Mouse (Mus musculus) CH12.LX (cell line): ENCODE data around the gene Sf3a1. TPM values are rescaled to one million over a fixed set of nuclear protein-coding genes. Genes with fewer than 3 reads are reported as not detected.

Experiments used
- DNase-seq: peaks from one replicate; pipeline ENCODE4 v3.0.0-alpha.2; 2013; ENCODE audit errors: extremely low read depth
- H3K27ac ChIP-seq: 2 replicates; pipeline ENCODE4 v1.5.1; 2012; ENCODE audit warnings: low read depth, mild to moderate bottlenecking, control low read depth, moderate library complexity; ENCODE audit not compliant: insufficient read depth
- H3K27me3 ChIP-seq: replicated peaks from 2 replicates; pipeline ENCODE3; 2012; ENCODE audit warnings: inconsistent platforms
- H3K36me3 ChIP-seq, 2 experiments: replicated peaks in 1 of 2; 2 replicates each; pipeline versions ENCODE3 to v1.6.1; 2012; ENCODE audit warnings: inconsistent platforms in 1 of 2, low read length in 1 of 2, mild to moderate bottlenecking in 1 of 2, mixed read lengths in 1 of 2, moderate library complexity in 1 of 2; ENCODE audit not compliant: control insufficient read depth in 1 of 2, insufficient read depth in 1 of 2
- H3K4me1 ChIP-seq, 2 experiments: 2 replicates each; pipeline ENCODE4 v1.6.1; 2012; ENCODE audit warnings: inconsistent platforms in 1 of 2, moderate library complexity in 1 of 2; ENCODE audit not compliant: insufficient read depth in 2 of 2, control insufficient read depth in 1 of 2
- H3K4me2 ChIP-seq: 2 replicates; pipeline ENCODE4 v1.6.1; 2012; ENCODE audit warnings: low read depth, mild to moderate bottlenecking, control low read depth; ENCODE audit not compliant: poor library complexity, insufficient read depth, severe bottlenecking
- H3K4me3 ChIP-seq, 3 experiments: fragments of 150-350 bp in 1 of 3; sonication (generic) in 1 of 3; replicated peaks in 1 of 3; 2 replicates each; pipeline versions ENCODE3 to v1.5.1; 2011 to 2012; ENCODE audit warnings: low read depth in 2 of 3, low read length in 2 of 3, mild to moderate bottlenecking in 2 of 3, moderate library complexity in 2 of 3, control low read depth in 1 of 3, improper control_type of control experiment in 1 of 3, inconsistent platforms in 1 of 3, mixed read lengths in 1 of 3; ENCODE audit not compliant: poor library complexity in 1 of 3
- H3K79me2 ChIP-seq: replicated peaks from 2 replicates; pipeline ENCODE4 v1.6.1; 2012; ENCODE audit warnings: mild to moderate bottlenecking, moderate library complexity; ENCODE audit not compliant: control insufficient read depth, poor library complexity, insufficient read depth, severe bottlenecking; ENCODE audit errors: extremely low read depth
- H3K9ac ChIP-seq: 2 replicates; pipeline ENCODE4 v1.6.1; 2012; ENCODE audit warnings: low read depth, mild to moderate bottlenecking, control low read depth, moderate library complexity; ENCODE audit not compliant: insufficient read depth
- H3K9me3 ChIP-seq: replicated peaks from 2 replicates; pipeline ENCODE3; 2012; ENCODE audit warnings: low read length, inconsistent platforms, mixed read lengths
- BHLHE40 ChIP-seq: IDR thresholded peaks from 2 replicates; pipeline ENCODE4 v1.6.1; 2011; ENCODE audit warnings: mild to moderate bottlenecking, low read depth, low read length, improper control_type of control experiment
- CHD2 ChIP-seq: IDR thresholded peaks from 2 replicates; pipeline ENCODE4 v1.6.1; 2011; ENCODE audit warnings: low read length, improper control_type of control experiment
- IRF4 ChIP-seq: IDR thresholded peaks from 2 replicates; pipeline ENCODE4 v1.6.1; 2014; ENCODE audit warnings: low read depth, mild to moderate bottlenecking, inconsistent platforms, low read length, improper control_type of control experiment
- JUN ChIP-seq: IDR thresholded peaks from 2 replicates; pipeline ENCODE4 v1.6.1; 2011; ENCODE audit warnings: low read depth, mild to moderate bottlenecking, low read length, improper control_type of control experiment, moderate library complexity; ENCODE audit not compliant: insufficient read depth
- JUND ChIP-seq: conservative IDR thresholded peaks from 2 replicates; pipeline ENCODE4 v1.6.1; 2011; ENCODE audit warnings: low read depth, low read length, improper control_type of control experiment
- MAFK ChIP-seq: IDR thresholded peaks from 2 replicates; pipeline ENCODE4 v1.6.1; 2011; ENCODE audit warnings: low read length, improper control_type of control experiment; ENCODE audit not compliant: insufficient replicate concordance
- MAX ChIP-seq: IDR thresholded peaks from 2 replicates; pipeline ENCODE4 v1.6.1; 2011; ENCODE audit warnings: low read length, improper control_type of control experiment
- MAZ ChIP-seq: IDR thresholded peaks from 2 replicates; pipeline ENCODE4 v1.6.1; 2012; ENCODE audit warnings: low read depth, mild to moderate bottlenecking, inconsistent platforms, low read length, improper control_type of control experiment, moderate library complexity
- MXI1 ChIP-seq: IDR thresholded peaks from 2 replicates; pipeline ENCODE4 v1.6.1; 2011; ENCODE audit warnings: mild to moderate bottlenecking, low read depth, low read length, improper control_type of control experiment
- MYC ChIP-seq: IDR thresholded peaks from 2 replicates; pipeline ENCODE4 v1.6.1; 2011; ENCODE audit warnings: low read depth, mild to moderate bottlenecking, improper control_type of control experiment, low read length
- NELFE ChIP-seq: IDR thresholded peaks from 2 replicates; pipeline ENCODE4 v1.6.1; 2011; ENCODE audit warnings: low read depth, low read length, improper control_type of control experiment
- NRF1 ChIP-seq: IDR thresholded peaks from 2 replicates; pipeline ENCODE4 v1.6.1; 2014; ENCODE audit warnings: low read depth, mild to moderate bottlenecking, inconsistent platforms, low read length, improper control_type of control experiment, moderate library complexity
- PAX5 ChIP-seq: IDR thresholded peaks from 2 replicates; pipeline ENCODE4 v1.6.1; 2012; ENCODE audit warnings: low read length, inconsistent platforms, mixed read lengths
- RCOR1 ChIP-seq: conservative IDR thresholded peaks from 2 replicates; pipeline ENCODE4 v1.6.1; 2012; ENCODE audit warnings: low read depth, mild to moderate bottlenecking, inconsistent platforms, low read length, improper control_type of control experiment
- TCF12 ChIP-seq: IDR thresholded peaks from 2 replicates; pipeline ENCODE4 v1.6.1; 2014; ENCODE audit warnings: low read depth, mild to moderate bottlenecking, inconsistent platforms, low read length, improper control_type of control experiment
- USF1 ChIP-seq: IDR thresholded peaks from 2 replicates; pipeline ENCODE4 v1.6.1; 2014; ENCODE audit warnings: low read depth, mild to moderate bottlenecking, inconsistent platforms, low read length, improper control_type of control experiment
- USF2 ChIP-seq: conservative IDR thresholded peaks from 2 replicates; pipeline ENCODE4 v1.6.1; 2011; ENCODE audit warnings: low read depth, low read length, improper control_type of control experiment
- ZC3H11A ChIP-seq: IDR thresholded peaks from 2 replicates; pipeline ENCODE4 v1.6.1; 2012; ENCODE audit warnings: low read depth, mild to moderate bottlenecking, inconsistent platforms, low read length, improper control_type of control experiment
- ZMIZ1 ChIP-seq: IDR thresholded peaks from 2 replicates; pipeline ENCODE4 v1.6.1; 2012; ENCODE audit warnings: low read depth, mild to moderate bottlenecking, inconsistent platforms, low read length, improper control_type of control experiment
- dilution Hi-C: fragments of 300-500 bp; cut with MboI; formaldehyde crosslinking; loops from 2 replicates; pipeline ENCODE4 v1.14.3; 2020; ENCODE audit warnings: low sequenced_read_pairs; ENCODE audit not compliant: extremely low pct_unique_long_range_greater_than_20kb, extremely low pct_ligation_motif_present
- in situ Hi-C: fragments of 300-500 bp; cut with MboI; formaldehyde crosslinking; loops from 3 replicates; pipeline ENCODE4 v1.14.3; 2019; ENCODE audit warnings: low sequenced_read_pairs, low pct_ligation_motif_present, low pct_unique_long_range_greater_than_20kb, mixed read lengths
- polyA plus RNA-seq: library from polyadenylated mRNA; unstranded; fragments of >175 nt; gene quantifications from 2 replicates; pipeline ENCODE4 v1.2.1, GENCODE M21; 2012; ENCODE audit warnings: low read depth; ENCODE audit not compliant: insufficient read length
- total RNA-seq, 2 experiments: library from RNA; depleted of rRNA; stranded (reverse); fragments of 300-350 nt in 1 of 2; fragments of >200 nt in 1 of 2; gene quantifications; 2 replicates each; pipeline ENCODE4 v1.2.3; 2012 to 2014

The Sf3a1 gene
- total and polyA plus RNA-seq, 3 experiments = 29.5 to 97.6 (median 46.5) TPM

DNA sequence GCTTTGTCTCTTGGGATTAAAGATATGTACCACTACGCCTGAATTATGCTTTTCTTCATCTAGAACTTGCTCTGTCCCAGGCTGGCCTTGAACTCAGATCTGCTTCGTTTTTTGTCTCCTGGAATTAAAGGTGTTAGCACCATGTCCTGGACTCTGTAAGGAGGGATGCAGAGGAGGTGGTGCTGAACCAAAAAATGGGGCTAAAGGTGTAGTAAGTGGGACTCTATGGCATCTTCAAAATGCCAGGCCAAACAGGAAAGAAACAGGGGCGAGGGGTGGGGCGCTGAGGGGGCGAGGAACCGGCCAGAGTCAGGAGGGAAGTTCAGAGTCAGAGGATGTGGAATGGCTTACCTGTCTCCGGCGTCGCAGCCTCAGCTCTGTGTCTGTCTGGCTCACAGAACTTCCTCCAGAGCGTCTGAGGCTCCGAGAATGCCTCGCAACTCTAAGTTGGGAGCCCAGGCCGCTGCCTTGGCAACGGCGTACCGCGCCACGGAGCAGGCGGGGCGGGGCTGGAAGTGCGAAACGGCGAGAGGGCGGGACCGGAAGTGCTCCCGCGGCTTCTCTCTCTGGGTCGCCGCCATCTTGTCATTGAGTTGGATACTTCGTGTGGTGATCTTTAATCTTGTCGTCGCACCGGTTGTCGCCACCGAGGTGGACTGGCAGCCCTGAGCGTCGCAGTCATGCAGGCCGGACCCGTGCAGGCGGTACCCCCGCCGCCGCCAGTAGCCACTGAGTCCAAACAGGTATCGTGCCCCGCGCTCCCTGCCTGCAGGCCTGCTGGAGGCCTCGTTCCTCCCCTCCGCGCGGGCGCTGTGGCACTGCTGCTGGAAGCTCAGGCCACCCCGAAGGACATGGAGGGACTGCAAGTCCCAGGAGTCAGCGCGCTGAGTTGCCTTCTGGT, at the start of gene Sf3a1, which contains the start of gene Ccdc157 (continued):
- no peak; the same call in none of the 2 replicates for TF ChIP-seq MAX

DNA sequence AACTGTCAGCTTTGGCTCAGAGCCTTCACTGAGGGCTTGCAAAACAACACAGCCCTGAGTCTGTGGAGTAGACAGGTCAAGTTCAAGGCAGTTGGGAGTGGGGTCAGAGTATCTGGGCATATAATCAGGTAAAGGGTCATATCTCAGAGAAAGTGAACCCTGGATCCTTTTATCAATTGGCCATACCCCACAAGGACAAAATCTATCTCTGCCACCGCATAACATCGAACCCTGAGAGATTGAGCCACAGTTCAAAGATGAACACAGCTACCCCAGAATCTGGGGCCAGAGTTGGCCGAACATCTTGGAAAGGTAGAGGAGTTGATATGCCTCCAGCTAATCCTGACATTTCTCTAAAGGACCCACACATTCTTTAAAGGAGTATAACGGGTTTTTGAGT, 48.1 kb upstream of the Sf3a1 start:
- DNase-seq = no peak
- Histone ChIP-seq H3K27ac (no peak overlapping the region), H3K79me2 (no peaks in the 10 kb centered on the region), H3K4me3 (no peak overlapping the region), H3K36me3 (peaks cover 57 to 87% of the 10 kb centered on the region in 2 experiments), H3K4me1 (no peaks in the 10 kb centered on the region), H3K9me3 (no peaks in the 10 kb centered on the region), H3K9ac (no peak overlapping the region), H3K4me2 (no peak overlapping the region), H3K27me3 (no peaks in the 10 kb centered on the region)
- in situ Hi-C loops = no loop called here
- TF ChIP-seq USF1 = no peak
- no peak for TF ChIP-seq MXI1
- TF ChIP-seq JUN = no peak
- no peak for TF ChIP-seq USF2
- no peak for TF ChIP-seq IRF4
- no peak for TF ChIP-seq ZMIZ1
- dilution Hi-C loops = no loop called here

GRCm38 (mm10) chr11:4112861-4113260, 47.3 kb upstream of the Sf3a1 start:
- in situ Hi-C loops (no loop called here), dilution Hi-C loops (no loop called here)
- Histone ChIP-seq H3K4me3 (no peak overlapping the region), H3K36me3 (peaks cover 51 to 88% of the 10 kb centered on the region in 2 experiments), H3K27me3 (no peaks in the 10 kb centered on the region), H3K9me3 (no peaks in the 10 kb centered on the region)
- no peak for DNase-seq
- TF ChIP-seq RCOR1 = no peak
- TF ChIP-seq PAX5 = no peak
- no peak for TF ChIP-seq CHD2
- TF ChIP-seq JUND = no peak
- no peak for TF ChIP-seq ZC3H11A
- TF ChIP-seq MAFK = no peak
- no peak for TF ChIP-seq BHLHE40
- no peak for TF ChIP-seq TCF12
- no peak for TF ChIP-seq NRF1
- no peak for TF ChIP-seq MYC
- no peak for TF ChIP-seq NELFE
- no peak for TF ChIP-seq MAZ
- TF ChIP-seq, all 38 proteins: peak for 0
- Histone ChIP-seq H3K4me1 (no peaks in the 10 kb centered on the region), H3K27ac (no peak overlapping the region), H3K79me2 (no peaks in the 10 kb centered on the region), H3K9ac (no peak overlapping the region), H3K4me2 (no peak overlapping the region)
